Mouse (Mus musculus): ENCODE data around the gene B3galt4. TPM values are rescaled to one million over a fixed set of nuclear protein-coding genes. Genes with fewer than 3 reads are reported as not detected.

The B3galt4 gene
- polyA plus RNA-seq, 1 experiment from 2014 or later = 5.5 TPM

DNA sequence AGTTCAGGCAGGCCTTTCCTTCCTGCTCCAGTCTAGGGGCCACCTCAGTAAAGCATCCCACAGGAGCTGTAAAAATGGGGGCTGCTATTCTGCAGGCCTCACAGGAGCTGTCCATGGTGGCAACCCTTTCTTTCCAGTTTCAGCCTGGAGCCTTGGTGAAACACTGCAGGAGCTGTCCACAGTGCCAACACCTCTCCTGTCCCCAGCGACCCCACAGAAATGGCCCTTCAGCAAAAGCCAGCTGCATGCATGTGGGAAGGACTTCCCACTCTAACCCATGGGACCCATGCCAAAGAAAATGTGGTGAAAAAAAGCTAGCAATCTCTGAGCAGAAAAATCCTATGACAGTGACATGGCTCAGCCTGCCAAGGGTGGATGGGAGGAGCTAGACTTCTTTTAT, 21.4 kb upstream of the B3galt4 start:
- H3K9me3 ChIP-seq (ENCODE audit: control insufficient read depth, low read length) = no peaks in the 10 kb centered on the region
- ATAC-seq (ENCODE audit: low read depth) = peak; percentile 74; the same call in 1 of the 2 replicates
- H3K36me3 ChIP-seq (ENCODE audit: control insufficient read depth, insufficient read depth, low read length) = no peaks in the 10 kb centered on the region
- peaks cover 9% of the 10 kb centered on the region for H3K27me3 ChIP-seq (ENCODE audit: control insufficient read depth, insufficient read depth, low read depth, low read length)
- WGBS = 5% methylated on average over 1 of the region's 1 CpGs
- no peak overlapping the region for H3K27ac ChIP-seq (ENCODE audit: low read length)
- no peak overlapping the region for H3K4me3 ChIP-seq (ENCODE audit: low read length)
- no peak overlapping the region for H3K9ac ChIP-seq (ENCODE audit: low read length)
- no peak overlapping the region for H3K4me2 ChIP-seq (ENCODE audit: low read depth, low read length)
- no peaks in the 10 kb centered on the region; the same call in 1 of the 2 replicates for H3K4me1 ChIP-seq (replicated peaks; ENCODE audit: control insufficient read depth, insufficient read depth, low read length)

DNA sequence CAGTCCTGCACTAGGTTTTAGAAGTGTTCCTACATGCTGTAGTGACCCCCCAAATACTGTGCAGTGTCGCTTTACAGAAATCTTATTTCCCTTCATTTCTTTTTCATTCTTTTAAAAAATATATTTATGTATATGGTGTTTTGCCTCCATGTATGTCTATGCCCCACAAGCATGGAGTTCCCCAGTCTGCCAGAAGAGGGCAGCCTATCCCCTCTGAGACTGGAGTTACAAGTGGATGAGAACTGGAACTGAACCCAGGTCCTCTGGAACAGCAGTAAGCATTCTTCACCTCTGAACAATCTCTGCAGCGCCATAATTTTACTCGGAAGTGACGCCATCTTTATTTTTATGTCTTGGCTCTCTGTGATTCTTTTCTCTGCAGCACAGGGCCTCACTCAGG, 18.1 kb upstream of the B3galt4 start:
- H3K4me3 ChIP-seq (ENCODE audit: low read length) = no peak overlapping the region
- ATAC-seq (ENCODE audit: low read depth) = no peak
- 77% methylated on average over 4 of the region's 4 CpGs for WGBS
- H3K27me3 ChIP-seq (ENCODE audit: control insufficient read depth, insufficient read depth, low read depth, low read length) = no peaks in the 10 kb centered on the region
- no peaks in the 10 kb centered on the region for H3K9me3 ChIP-seq (ENCODE audit: control insufficient read depth, low read length)
- H3K27ac ChIP-seq (ENCODE audit: low read length) = no peak overlapping the region
- H3K36me3 ChIP-seq (ENCODE audit: control insufficient read depth, insufficient read depth, low read length) = peaks cover 4% of the 10 kb centered on the region; the same call in 1 of the 2 replicates
- H3K9ac ChIP-seq (ENCODE audit: low read length) = no peak overlapping the region
- H3K4me2 ChIP-seq (ENCODE audit: low read depth, low read length) = no peak overlapping the region
- no peaks in the 10 kb centered on the region for H3K4me1 ChIP-seq (replicated peaks; ENCODE audit: control insufficient read depth, insufficient read depth, low read length)

DNA sequence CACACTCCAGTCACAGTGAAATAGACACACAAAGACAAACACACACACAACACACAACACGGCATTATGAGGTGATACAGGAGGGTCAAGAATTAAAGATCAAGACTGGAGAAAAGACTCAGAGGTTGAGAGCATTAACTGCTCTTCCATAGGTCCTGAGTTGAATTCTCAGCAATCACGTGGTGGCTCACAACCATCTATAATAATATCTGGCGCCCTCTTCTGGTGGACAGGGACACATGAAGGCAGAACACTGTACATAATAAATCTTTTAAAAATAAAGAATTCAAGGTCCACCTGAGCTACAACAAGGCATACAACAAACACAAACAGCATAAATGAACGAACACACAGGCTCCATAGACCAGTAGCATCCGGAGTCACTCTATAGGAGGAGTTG, 17.6 kb upstream of the B3galt4 start:
- peak; percentile 55; the same call in 1 of the 2 replicates for ATAC-seq (ENCODE audit: low read depth)
- Histone ChIP-seq H3K9ac (ENCODE audit: low read length) (no peak overlapping the region), H3K9me3 (ENCODE audit: control insufficient read depth, low read length) (no peaks in the 10 kb centered on the region), H3K27ac (ENCODE audit: low read length) (no peak overlapping the region), H3K4me1 (replicated peaks; ENCODE audit: control insufficient read depth, insufficient read depth, low read length) (no peaks in the 10 kb centered on the region), H3K36me3 (ENCODE audit: control insufficient read depth, insufficient read depth, low read length) (peaks cover 4% of the 10 kb centered on the region; the same call in 1 of the 2 replicates), H3K4me3 (ENCODE audit: low read length) (no peak overlapping the region), H3K27me3 (ENCODE audit: control insufficient read depth, insufficient read depth, low read depth, low read length) (no peaks in the 10 kb centered on the region), H3K4me2 (ENCODE audit: low read depth, low read length) (no peak overlapping the region)
- 22% methylated on average over 5 of the region's 5 CpGs for WGBS

DNA sequence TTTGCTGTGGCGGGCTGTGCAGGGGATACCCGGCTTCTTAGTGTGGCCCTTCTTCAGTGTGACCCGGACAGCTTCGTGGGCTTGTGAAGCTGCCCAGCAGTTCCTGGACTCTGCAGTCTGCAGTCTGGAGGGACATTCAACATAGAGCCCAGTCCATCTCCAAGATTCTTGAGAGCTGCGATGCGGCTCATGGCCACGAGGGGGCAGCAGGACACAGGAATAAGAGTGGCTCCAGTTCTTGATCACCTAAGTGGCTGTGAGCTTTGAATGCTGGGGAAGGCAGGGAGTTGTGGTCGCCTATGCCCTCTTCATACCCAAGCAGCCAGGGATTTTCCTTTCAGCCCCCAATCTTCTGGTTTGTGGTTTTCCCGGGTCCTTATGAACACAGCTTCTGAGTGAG, 17.2 kb upstream of the B3galt4 start:
- H3K4me3 ChIP-seq (ENCODE audit: low read length) = no peak overlapping the region
- no peak overlapping the region for H3K4me2 ChIP-seq (ENCODE audit: low read depth, low read length)
- H3K4me1 ChIP-seq (replicated peaks; ENCODE audit: control insufficient read depth, insufficient read depth, low read length) = no peaks in the 10 kb centered on the region
- under 1% methylated on average over 9 of the region's 9 CpGs for WGBS
- H3K27ac ChIP-seq (ENCODE audit: low read length) = no peak overlapping the region
- ATAC-seq (ENCODE audit: low read depth) = peak; percentile 83
- peaks cover 4% of the 10 kb centered on the region; the same call in 1 of the 2 replicates for H3K36me3 ChIP-seq (ENCODE audit: control insufficient read depth, insufficient read depth, low read length)
- H3K27me3 ChIP-seq (ENCODE audit: control insufficient read depth, insufficient read depth, low read depth, low read length) = no peaks in the 10 kb centered on the region
- no peaks in the 10 kb centered on the region for H3K9me3 ChIP-seq (ENCODE audit: control insufficient read depth, low read length)
- H3K9ac ChIP-seq (ENCODE audit: low read length) = no peak overlapping the region

DNA sequence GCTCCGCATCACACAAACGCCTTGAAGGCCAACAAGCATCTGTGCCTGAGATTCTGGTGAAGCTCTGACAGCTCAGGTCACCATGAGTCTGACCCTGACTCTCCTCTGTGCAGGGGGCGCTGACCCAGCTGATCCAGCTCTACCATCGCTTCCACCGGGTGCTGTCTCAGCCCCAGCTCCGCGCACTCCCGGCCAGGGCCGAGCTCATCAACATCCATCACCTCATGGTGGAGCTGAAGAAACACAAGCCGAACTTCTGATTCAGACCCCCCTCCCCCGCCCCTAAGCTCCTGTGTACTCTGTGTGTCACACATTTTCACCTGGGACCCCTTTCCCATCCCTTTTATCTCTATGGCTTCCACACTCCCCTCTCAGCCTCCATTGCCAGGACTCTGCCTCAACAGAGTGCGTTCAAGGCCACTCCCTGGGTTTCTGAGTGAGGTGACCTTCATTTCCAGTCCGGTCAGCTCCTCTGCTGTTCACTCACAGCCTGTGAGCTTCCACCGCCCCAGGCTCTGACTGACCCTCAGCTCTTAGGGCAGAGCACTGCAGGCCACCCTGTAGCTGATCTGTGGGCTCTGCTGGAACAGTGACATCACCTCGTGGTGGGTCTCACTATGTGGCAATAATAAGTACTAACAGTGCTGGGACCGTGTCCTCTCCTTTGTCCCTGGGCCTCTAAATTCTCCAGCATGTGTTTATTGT, 14.7 kb upstream of the B3galt4 start:
- no peak for ATAC-seq (ENCODE audit: low read depth)
- Histone ChIP-seq H3K27ac (ENCODE audit: low read length) (no peak overlapping the region), H3K9ac (ENCODE audit: low read length) (no peak overlapping the region), H3K36me3 (ENCODE audit: control insufficient read depth, insufficient read depth, low read length) (peaks cover 16% of the 10 kb centered on the region), H3K27me3 (ENCODE audit: control insufficient read depth, insufficient read depth, low read depth, low read length) (no peaks in the 10 kb centered on the region), H3K9me3 (ENCODE audit: control insufficient read depth, low read length) (no peaks in the 10 kb centered on the region), H3K4me2 (ENCODE audit: low read depth, low read length) (no peak overlapping the region), H3K4me1 (replicated peaks; ENCODE audit: control insufficient read depth, insufficient read depth, low read length) (no peaks in the 10 kb centered on the region), H3K4me3 (ENCODE audit: low read length) (no peak overlapping the region)
- WGBS = 77% methylated on average over 16 of the region's 16 CpGs

DNA sequence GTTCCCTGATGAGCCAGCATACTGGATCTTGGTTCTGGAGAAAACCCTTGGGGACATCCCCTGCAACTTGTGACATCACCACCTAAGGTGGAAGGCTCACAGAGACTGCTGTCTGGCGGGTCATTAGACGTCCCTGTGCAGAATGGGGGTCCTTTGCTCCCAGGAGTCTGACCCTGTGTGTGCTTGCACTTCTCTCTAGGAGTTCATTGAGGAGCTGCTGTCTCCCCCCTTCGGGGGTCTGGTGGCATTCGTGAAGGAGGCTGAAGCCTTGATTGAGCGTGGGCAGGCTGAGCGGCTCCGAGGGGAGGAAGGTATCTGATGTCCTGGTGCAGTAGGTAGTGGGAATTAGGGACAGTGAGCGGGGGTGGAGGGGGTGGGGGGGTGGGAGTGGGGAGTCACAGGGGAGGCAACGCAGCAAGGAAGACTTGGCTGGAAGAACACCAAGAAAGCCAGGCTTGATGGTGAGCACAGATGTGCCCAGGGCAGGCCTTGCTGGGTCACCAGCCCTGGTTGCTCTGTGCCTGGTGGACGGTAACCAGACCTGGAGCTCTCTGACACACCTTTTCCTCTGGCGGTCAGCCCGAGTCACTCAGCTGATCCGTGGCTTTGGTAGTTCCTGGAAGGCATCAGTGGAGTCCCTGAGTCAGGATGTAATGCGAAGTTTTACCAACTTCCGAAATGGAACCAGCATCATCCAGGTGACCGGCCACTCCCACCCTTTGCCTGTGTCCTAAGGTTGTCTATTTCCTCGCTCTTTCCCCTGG, 14.0 kb upstream of the B3galt4 start:
- Histone ChIP-seq H3K9me3 (ENCODE audit: control insufficient read depth, low read length) (no peaks in the 10 kb centered on the region), H3K4me3 (ENCODE audit: low read length) (no peak overlapping the region), H3K4me2 (ENCODE audit: low read depth, low read length) (no peak overlapping the region), H3K4me1 (replicated peaks; ENCODE audit: control insufficient read depth, insufficient read depth, low read length) (no peaks in the 10 kb centered on the region), H3K27me3 (ENCODE audit: control insufficient read depth, insufficient read depth, low read depth, low read length) (no peaks in the 10 kb centered on the region), H3K9ac (ENCODE audit: low read length) (no peak overlapping the region), H3K36me3 (ENCODE audit: control insufficient read depth, insufficient read depth, low read length) (peaks cover 17% of the 10 kb centered on the region), H3K27ac (ENCODE audit: low read length) (no peak overlapping the region)
- no peak for ATAC-seq (ENCODE audit: low read depth)
- WGBS = 91% methylated on average over 17 of the region's 17 CpGs

DNA sequence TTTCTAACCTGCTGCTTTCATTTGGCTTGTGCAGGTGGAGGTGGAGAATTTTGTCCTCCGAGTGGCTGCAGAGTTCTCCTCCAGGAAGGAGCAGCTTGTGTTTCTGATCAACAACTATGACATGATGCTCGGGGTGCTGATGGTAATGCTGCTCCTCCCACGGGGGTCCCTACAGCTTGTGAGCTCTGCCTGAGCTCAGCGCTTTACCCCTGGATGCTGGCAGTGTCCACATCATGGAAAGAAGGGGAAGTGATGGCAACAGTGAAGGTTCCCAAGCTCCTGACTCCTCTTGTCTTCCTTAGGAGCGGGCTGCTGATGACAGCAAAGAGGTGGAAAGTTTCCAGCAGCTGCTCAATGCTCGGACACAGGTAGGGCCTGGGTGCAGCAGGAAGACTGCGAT, 11.6 kb upstream of the B3galt4 start:
- no peak for ATAC-seq (ENCODE audit: low read depth)
- WGBS = 89% methylated on average over 7 of the region's 7 CpGs
- H3K9me3 ChIP-seq (ENCODE audit: control insufficient read depth, low read length) = no peaks in the 10 kb centered on the region
- H3K27ac ChIP-seq (ENCODE audit: low read length) = no peak overlapping the region
- no peaks in the 10 kb centered on the region for H3K4me1 ChIP-seq (replicated peaks; ENCODE audit: control insufficient read depth, insufficient read depth, low read length)
- no peak overlapping the region for H3K4me2 ChIP-seq (ENCODE audit: low read depth, low read length)
- no peak overlapping the region for H3K9ac ChIP-seq (ENCODE audit: low read length)
- no peaks in the 10 kb centered on the region for H3K27me3 ChIP-seq (ENCODE audit: control insufficient read depth, insufficient read depth, low read depth, low read length)
- H3K36me3 ChIP-seq (ENCODE audit: control insufficient read depth, insufficient read depth, low read length) = peaks cover 32% of the 10 kb centered on the region
- no peak overlapping the region for H3K4me3 ChIP-seq (ENCODE audit: low read length)

DNA sequence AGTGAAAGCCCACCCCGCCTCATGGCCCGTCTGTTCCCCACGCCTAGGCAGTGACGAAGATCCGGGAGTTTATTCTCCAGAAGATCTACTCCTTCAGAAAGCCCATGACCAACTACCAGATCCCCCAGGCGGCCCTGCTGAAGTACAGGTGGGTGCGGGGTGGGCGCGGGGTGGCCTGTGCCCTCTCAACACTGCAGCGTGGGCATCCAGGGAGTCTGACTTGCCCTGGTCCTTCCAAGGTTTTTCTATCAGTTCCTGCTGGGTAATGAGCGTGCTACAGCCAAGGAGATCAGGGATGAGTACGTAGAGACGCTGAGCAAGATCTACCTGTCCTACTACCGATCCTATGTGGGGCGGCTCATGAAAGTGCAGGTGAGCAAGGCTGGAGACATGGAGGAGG, 8.7 kb upstream of the B3galt4 start:
- Histone ChIP-seq H3K9me3 (ENCODE audit: control insufficient read depth, low read length) (no peaks in the 10 kb centered on the region), H3K27me3 (ENCODE audit: control insufficient read depth, insufficient read depth, low read depth, low read length) (no peaks in the 10 kb centered on the region), H3K27ac (ENCODE audit: low read length) (no peak overlapping the region), H3K36me3 (ENCODE audit: control insufficient read depth, insufficient read depth, low read length) (peaks cover 27% of the 10 kb centered on the region), H3K4me1 (replicated peaks; ENCODE audit: control insufficient read depth, insufficient read depth, low read length) (peaks cover 5% of the 10 kb centered on the region; the same call in 1 of the 2 replicates), H3K4me3 (ENCODE audit: low read length) (no peak overlapping the region), H3K9ac (ENCODE audit: low read length) (no peak overlapping the region), H3K4me2 (ENCODE audit: low read depth, low read length) (no peak overlapping the region)
- ATAC-seq (ENCODE audit: low read depth) = no peak
- WGBS = 88% methylated on average over 15 of the region's 15 CpGs

DNA sequence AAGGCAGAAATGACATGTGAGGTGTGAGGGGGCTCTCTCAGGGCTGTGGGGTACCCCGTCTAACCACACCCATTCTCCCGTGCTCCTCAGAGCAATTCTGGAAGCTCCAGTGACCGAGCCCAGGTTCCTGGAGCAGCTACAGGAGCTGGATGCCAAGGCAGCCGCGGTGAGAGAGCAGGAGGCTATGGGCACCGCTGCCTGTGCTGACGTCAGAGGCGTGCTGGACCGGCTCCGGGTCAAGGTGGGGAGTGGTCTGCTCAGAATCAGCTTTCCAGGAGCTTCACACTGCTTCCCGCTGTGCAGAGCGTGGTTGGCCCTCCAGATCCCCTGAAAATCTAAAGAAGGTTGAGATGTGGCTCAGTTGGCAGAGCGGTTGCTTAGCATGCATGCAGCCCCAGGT, 7.8 kb upstream of the B3galt4 start:
- H3K9ac ChIP-seq (ENCODE audit: low read length) = no peak overlapping the region
- 93% methylated on average over 13 of the region's 13 CpGs for WGBS
- no peak overlapping the region for H3K4me2 ChIP-seq (ENCODE audit: low read depth, low read length)
- H3K36me3 ChIP-seq (ENCODE audit: control insufficient read depth, insufficient read depth, low read length) = peaks cover 29% of the 10 kb centered on the region
- H3K27ac ChIP-seq (ENCODE audit: low read length) = no peak overlapping the region
- H3K27me3 ChIP-seq (ENCODE audit: control insufficient read depth, insufficient read depth, low read depth, low read length) = no peaks in the 10 kb centered on the region
- peaks cover 10% of the 10 kb centered on the region for H3K4me1 ChIP-seq (replicated peaks; ENCODE audit: control insufficient read depth, insufficient read depth, low read length)
- ATAC-seq (ENCODE audit: low read depth) = no peak
- no peaks in the 10 kb centered on the region for H3K9me3 ChIP-seq (ENCODE audit: control insufficient read depth, low read length)
- no peak overlapping the region for H3K4me3 ChIP-seq (ENCODE audit: low read length)
